Mouse (Mus musculus) myocyte (in vitro differentiated cells): Measurements from ENCODE around the gene AW549877.

Experiments
- MAX ChIP-seq: IDR thresholded peaks from one replicate; pipeline ENCODE4 v1.6.1; 2011; ENCODE audit warnings: low read depth, mild to moderate bottlenecking, control low read depth
- MYOG ChIP-seq, 3 experiments: IDR thresholded peaks; one replicate each; pipeline ENCODE4 v1.6.1; 2011; ENCODE audit warnings: control low read depth in 2 of 3, low read depth in 2 of 3, mild to moderate bottlenecking in 2 of 3; ENCODE audit not compliant: insufficient read length in 2 of 3, control insufficient read depth in 1 of 3, insufficient read depth in 1 of 3
- POLR2A ChIP-seq: IDR thresholded peaks from one replicate; pipeline ENCODE4 v1.6.1; 2011; ENCODE audit warnings: low read depth, mild to moderate bottlenecking, control low read depth, moderate library complexity; ENCODE audit not compliant: insufficient read length
- POLR2AphosphoS2 ChIP-seq: IDR thresholded peaks from one replicate; pipeline ENCODE4 v1.6.1; 2011; ENCODE audit warnings: low read depth, control low read depth; ENCODE audit not compliant: insufficient read length
- TCF3 ChIP-seq: IDR thresholded peaks from one replicate; pipeline ENCODE4 v1.6.1; 2011; ENCODE audit warnings: low read depth, control low read depth; ENCODE audit not compliant: insufficient read length
- USF1 ChIP-seq: IDR thresholded peaks from one replicate; pipeline ENCODE4 v1.6.1; 2011; ENCODE audit warnings: low read depth, mild to moderate bottlenecking, control low read depth, moderate library complexity

DNA sequence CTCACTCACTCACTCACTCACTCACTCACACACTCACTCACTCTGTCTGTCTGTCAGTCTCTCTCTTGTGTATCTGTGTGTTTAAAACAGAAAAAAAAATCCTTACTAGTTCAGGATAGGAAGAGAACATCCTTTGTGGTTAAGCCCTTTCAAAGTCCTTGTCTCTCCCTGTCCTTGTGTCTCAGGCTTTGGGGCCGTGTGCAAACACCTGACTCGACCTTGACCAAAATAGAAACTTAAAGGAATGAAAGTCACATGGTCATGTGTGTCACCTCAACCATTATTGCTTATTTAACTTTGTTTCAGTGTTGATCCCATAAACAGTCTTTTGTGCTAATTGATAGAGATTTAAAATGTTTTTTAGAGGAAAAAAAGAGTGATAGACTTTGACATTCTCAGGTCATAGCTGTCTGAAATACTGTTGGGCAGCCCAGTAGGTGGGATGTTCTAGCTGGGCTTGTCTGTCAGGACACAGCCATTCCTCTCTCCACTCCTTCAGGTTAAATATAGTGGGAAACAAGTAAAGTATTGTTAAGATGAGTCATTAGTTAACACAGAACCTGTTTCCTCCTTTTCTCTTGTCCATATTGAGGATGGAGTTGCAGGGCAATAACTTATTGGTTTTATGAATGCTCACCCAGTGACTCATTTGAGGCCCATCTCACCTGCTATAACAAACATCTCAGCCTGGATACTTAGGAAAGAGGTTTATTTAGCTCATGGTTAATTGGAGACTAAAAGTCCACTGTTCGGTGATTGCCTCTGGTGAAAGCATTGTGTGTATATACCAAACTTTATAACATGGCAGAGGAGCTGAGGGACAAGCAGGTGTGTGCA lies 37.8 kb upstream of the AW549877 start:
- TF ChIP-seq POLR2A: no peak
- TF ChIP-seq USF1: no peak
- TF ChIP-seq MAX: no peak
- no peak for TF ChIP-seq TCF3
- no peak for TF ChIP-seq POLR2AphosphoS2
- TF ChIP-seq MYOG (IDR thresholded peaks at IDR 0.05; ENCODE audit: control insufficient read depth in 1 of 3, insufficient read depth in 1 of 3, insufficient read length in 2 of 3, low read depth in 2 of 3): no peak
